Mouse (Mus musculus) G1E-ER4 (cell line): ENCODE data around the gene Cdk1. TPM values are rescaled to one million over a fixed set of nuclear protein-coding genes. Genes with fewer than 3 reads are reported as not detected.

ENCODE experiments used
- GATA1 ChIP-seq: IDR thresholded peaks from one replicate; pipeline ENCODE4 v1.8.0; 2012; ENCODE audit warnings: low read length, inconsistent platforms
- polyA plus RNA-seq: library from polyadenylated mRNA; stranded (reverse); fragments of >175 nt; gene quantifications from 2 replicates; pipeline ENCODE4 v1.2.3, GENCODE M21; 2012

Cdk1 gene
- polyA plus RNA-seq, result 44.8 and 44.9 TPM in 2 replicates

GRCm38 (mm10) chr10:69352212-69353085 is at the start of gene Cdk1:
Gene Cdk1, minus strand, starts transcription at chr10:69352938.
- TF ChIP-seq GATA1, result no peak

- no peak for TF ChIP-seq GATA1
These were observed 47.2 kb upstream of the Cdk1 start for GRCm38 (mm10) chr10:69399814-69400385.

- TF ChIP-seq GATA1, result no peak
These were observed 46.2 kb upstream of the Cdk1 start, which contains the start of gene Ank3 for GRCm38 (mm10) chr10:69398763-69399590. Gene Ank3, plus strand, starts transcription at chr10:69398773.

GRCm38 (mm10) chr10:69398197-69398762 is 45.5 kb upstream of the Cdk1 start:
- TF ChIP-seq GATA1, result no peak

GRCm38 (mm10) chr10:69389511-69389910 is 36.8 kb upstream of the Cdk1 start:
- no peak for TF ChIP-seq GATA1

- no peak for TF ChIP-seq GATA1
These were observed 34.0 kb upstream of the Cdk1 start for GRCm38 (mm10) chr10:69386767-69387166.

GRCm38 (mm10) chr10:69385136-69385535 is 32.4 kb upstream of the Cdk1 start:
- TF ChIP-seq GATA1, result no peak

GRCm38 (mm10) chr10:69384640-69385039 is 31.9 kb upstream of the Cdk1 start:
- no peak for TF ChIP-seq GATA1

GRCm38 (mm10) chr10:69383186-69383585 is 30.4 kb upstream of the Cdk1 start:
- TF ChIP-seq GATA1, result no peak

- no peak for TF ChIP-seq GATA1
These were observed 22.4 kb upstream of the Cdk1 start for GRCm38 (mm10) chr10:69375154-69375553.

- no peak for TF ChIP-seq GATA1
These were observed 21.2 kb upstream of the Cdk1 start for GRCm38 (mm10) chr10:69373796-69374550.

- TF ChIP-seq GATA1, result no peak
These were observed 19.3 kb upstream of the Cdk1 start for GRCm38 (mm10) chr10:69372061-69372460.

- TF ChIP-seq GATA1, result no peak
These were observed 18.7 kb upstream of the Cdk1 start for GRCm38 (mm10) chr10:69371441-69371840.

- TF ChIP-seq GATA1, result no peak
These were observed 16.6 kb upstream of the Cdk1 start for GRCm38 (mm10) chr10:69369321-69369720.

- no peak for TF ChIP-seq GATA1
These were observed 14.2 kb upstream of the Cdk1 start for GRCm38 (mm10) chr10:69366877-69367387.
